17 mouse cellular contexts compared by ENCODE assay signal in genomic region chr2:125492050-125492900, GRCm38 (mm10). TPM values are rescaled to one million over a fixed set of nuclear protein-coding genes. Genes with fewer than 3 reads are reported as not detected.
A peak's percentile ranks its signal among the peaks of the same experiment; 100 is the strongest.
DNase-seq lines count a peak whose midpoint lies in the region; ATAC-seq and TF ChIP-seq lines count a peak whose summit lies in the region.
"Had no signal": no experiment of that assay in that cellular context is flagged by ENCODE, and none has a peak within 500 bp of the region (broad histone marks: within the 10 kb centered on the region; RNA-seq: fewer than 3 reads in every experiment).

No protein-coding gene starts in this region.

- intact Hi-C loops in heart, postnatal 14 days (cut with DNase I), result no loop called here
- intact Hi-C loops in gastrocnemius, postnatal 36 days (cut with DNase I), result no loop called here

- no peak overlapping the region for H3K27ac ChIP-seq in kidney, postnatal 0 days
- no peak overlapping the region for H3K27ac ChIP-seq in limb, embryonic 15.5 days
- no peak overlapping the region for H3K27ac ChIP-seq in midbrain, embryonic 13.5 days
- H3K27ac ChIP-seq: hindbrain, postnatal 0 days; neural tube, embryonic 13.5 days had no signal

- TF ChIP-seq CTCF in kidney, postnatal 0 days (IDR thresholded peaks at IDR 0.05; ENCODE audit: low read depth), result no peak

- ATAC-seq in kidney, postnatal 0 days (replicated peaks; ENCODE audit: low FRiP score, low read depth), result no peak
- ATAC-seq in limb, embryonic 15.5 days (ENCODE audit: insufficient number of reproducible peaks, low FRiP score, low TSS enrichment, low read depth), result 0 out of 2 replicates have a peak, but pooled peaks have one; percentile 58
- ATAC-seq in midbrain, embryonic 13.5 days, result no peak
- ATAC-seq: forebrain, embryonic 16.5 days; hindbrain, postnatal 0 days; liver, postnatal 0 days had no signal

- H3K4me2 ChIP-seq in kidney, postnatal 0 days (ENCODE audit: low read length), result no peak overlapping the region
- no peak overlapping the region for H3K4me2 ChIP-seq in limb, embryonic 15.5 days
- no peak overlapping the region for H3K4me2 ChIP-seq in midbrain, embryonic 13.5 days (replicated peaks)
- H3K4me2 ChIP-seq: neural tube, embryonic 13.5 days had no signal

- H3K9me3 ChIP-seq in kidney, postnatal 0 days (replicated peaks; ENCODE audit: low read length), result no peaks in the 10 kb centered on the region
- no peaks in the 10 kb centered on the region for H3K9me3 ChIP-seq in limb, embryonic 15.5 days
- no peaks in the 10 kb centered on the region for H3K9me3 ChIP-seq in midbrain, embryonic 13.5 days
- H3K9me3 ChIP-seq: neural tube, embryonic 13.5 days had no signal

- no peak overlapping the region for H3K9ac ChIP-seq in kidney, postnatal 0 days (ENCODE audit: low read depth, low read length)
- H3K9ac ChIP-seq in limb, embryonic 15.5 days, result no peak overlapping the region
- H3K9ac ChIP-seq in midbrain, embryonic 13.5 days (replicated peaks), result no peak overlapping the region
- H3K9ac ChIP-seq: liver, postnatal 0 days; neural tube, embryonic 13.5 days had no signal

- no peaks in the 10 kb centered on the region for H3K27me3 ChIP-seq in kidney, postnatal 0 days (ENCODE audit: insufficient read depth, low read length)
- H3K27me3 ChIP-seq in limb, embryonic 15.5 days, result peaks cover 7% of the 10 kb centered on the region; the same call in 1 of the 2 replicates
- no peaks in the 10 kb centered on the region for H3K27me3 ChIP-seq in midbrain, embryonic 13.5 days
- H3K27me3 ChIP-seq: neural tube, embryonic 13.5 days had no signal

- no peak overlapping the region for H3K4me3 ChIP-seq in kidney, postnatal 0 days (replicated peaks; ENCODE audit: low read depth, low read length)
- H3K4me3 ChIP-seq in limb, embryonic 15.5 days, result no peak overlapping the region
- no peak overlapping the region for H3K4me3 ChIP-seq in midbrain, embryonic 13.5 days (replicated peaks)
- H3K4me3 ChIP-seq: erythroblast, embryonic 14.5 days; neural tube, embryonic 13.5 days had no signal

- H3K36me3 ChIP-seq in kidney, postnatal 0 days (ENCODE audit: insufficient read depth, low read length), result no peaks in the 10 kb centered on the region
- peaks cover 8% of the 10 kb centered on the region; the same call in 1 of the 2 replicates for H3K36me3 ChIP-seq in limb, embryonic 15.5 days
- no peaks in the 10 kb centered on the region for H3K36me3 ChIP-seq in midbrain, embryonic 13.5 days
- H3K36me3 ChIP-seq: neural tube, embryonic 13.5 days had no signal

- DNase-seq in heart, adult 11 months, result peak; percentile 91
- DNase-seq in heart, postnatal 14 days, result no peak
- DNase-seq in kidney, postnatal 0 days (ENCODE audit: low spot score), result peak; percentile 39
- no peak for DNase-seq in kidney, adult 11 months
- peak; percentile 68 for DNase-seq in forelimb bud, embryonic 11.5 days (ENCODE audit: low read depth, low spot score)
- no peak for DNase-seq in gastrocnemius, postnatal 36 days
- DNase-seq: cerebellum, postnatal 10 days; left cerebral cortex, postnatal 4 days; liver, postnatal 0 days had no signal

- H3K4me1 ChIP-seq in kidney, postnatal 0 days (replicated peaks; ENCODE audit: insufficient read depth, low read length), result no peaks in the 10 kb centered on the region
- H3K4me1 ChIP-seq in limb, embryonic 15.5 days, result peaks cover 8% of the 10 kb centered on the region
- no peaks in the 10 kb centered on the region for H3K4me1 ChIP-seq in midbrain, embryonic 13.5 days (replicated peaks)
- H3K4me1 ChIP-seq: neural tube, embryonic 13.5 days had no signal

- WGBS in kidney, postnatal 0 days, result 38% methylated on average over 15 of the region's 15 CpGs
- 32% methylated on average over 15 of the region's 15 CpGs for WGBS in limb, embryonic 15.5 days
- 87% methylated on average over 15 of the region's 15 CpGs for WGBS in midbrain, embryonic 13.5 days

RNA-seq across cellular contexts. Expression of gene Gm9913, which starts 12.6 kb away (rescaled TPM):
- total RNA-seq in heart, postnatal 14 days (2021), result under 1 TPM; 0.22 TPM
- 0.20 and 0.26 TPM in 2 replicates for polyA plus RNA-seq in kidney, postnatal 0 days (2015; fragmentation: Nextera tagmentation; extraction: Ambion mirVana)
- polyA plus RNA-seq in limb, embryonic 15.5 days (2015; fragmentation: Nextera tagmentation; extraction: Ambion mirVana), result 0.33 and 0.35 TPM in 2 replicates
- under 1 TPM in 1 of 2 experiments, not detected in 1; 0.10 TPM for total RNA-seq in gastrocnemius, postnatal 36 days (2021)
- 0.11 TPM in 1 of 2 replicates, not detected in the other for polyA plus RNA-seq in midbrain, embryonic 13.5 days (2015; fragmentation: Nextera tagmentation; extraction: Ambion mirVana)
- total RNA-seq: gastrocnemius, adult 8-10 months; hindbrain, postnatal 0 days; monocyte, adult 5-6 weeks had no signal
- polyA plus RNA-seq: erythroblast, embryonic 14.5 days; liver, postnatal 0 days; neural tube, embryonic 13.5 days had no signal

RNA-seq across cellular contexts. Expression of gene Fbn1, which starts 15.5 kb away (rescaled TPM):
- 100 to 1,000 TPM; 163 TPM for total RNA-seq in heart, postnatal 14 days (2021)
- 13.2 and 13.4 TPM in 2 replicates for polyA plus RNA-seq in kidney, postnatal 0 days (2015; fragmentation: Nextera tagmentation; extraction: Ambion mirVana)
- polyA plus RNA-seq in limb, embryonic 15.5 days (2015; fragmentation: Nextera tagmentation; extraction: Ambion mirVana), result 30.3 and 31.2 TPM in 2 replicates
- total RNA-seq in gastrocnemius, postnatal 36 days (2021), result 10 to 100 TPM; 58.1 to 62.0 TPM
- polyA plus RNA-seq in midbrain, embryonic 13.5 days (2015; fragmentation: Nextera tagmentation; extraction: Ambion mirVana), result 2.0 and 2.6 TPM in 2 replicates
- total RNA-seq: monocyte, adult 5-6 weeks had no signal
- polyA plus RNA-seq: erythroblast, embryonic 14.5 days had no signal

Comparison
In these comparisons a context has a peak if more than half of its experiments do, and no peak if none do; other contexts are left out.
1. DNase-seq: peak in heart, adult 11 months (single experiment), kidney, postnatal 0 days (single experiment) and forelimb bud, embryonic 11.5 days (single experiment); none in heart, postnatal 14 days (0 of 2), kidney, adult 11 months (single experiment) and gastrocnemius, postnatal 36 days (0 of 2).